Mouse (Mus musculus) ES-Bruce4 (cell line): ENCODE data around the gene Nav3. TPM values are rescaled to one million over a fixed set of nuclear protein-coding genes. Genes with fewer than 3 reads are reported as not detected.

ENCODE experiments used
- H3K27ac ChIP-seq: 2 replicates; pipeline ENCODE4 v1.5.1; 2012; ENCODE audit warnings: low read length, inconsistent platforms; ENCODE audit not compliant: insufficient read depth
- H3K27me3 ChIP-seq: 2 replicates; pipeline ENCODE4 v1.6.1; 2012; ENCODE audit warnings: mild to moderate bottlenecking, low read length, inconsistent platforms; ENCODE audit not compliant: control insufficient read depth, poor library complexity, insufficient read depth, severe bottlenecking
- H3K36me3 ChIP-seq: 2 replicates; pipeline ENCODE4 v1.6.1; 2012; ENCODE audit warnings: inconsistent platforms, mild to moderate bottlenecking, low read length, moderate library complexity; ENCODE audit not compliant: control insufficient read depth, poor library complexity, insufficient read depth, severe bottlenecking
- H3K4me1 ChIP-seq: one replicate; pipeline ENCODE4 v1.8.1; 2011; ENCODE audit warnings: low read length; ENCODE audit not compliant: control insufficient read depth, insufficient read depth
- H3K4me3 ChIP-seq: 2 replicates; pipeline ENCODE4 v1.5.1; 2011; ENCODE audit warnings: low read depth, mild to moderate bottlenecking, low read length
- H3K9ac ChIP-seq: 2 replicates; pipeline ENCODE4 v1.6.1; 2012; ENCODE audit warnings: low read depth, mild to moderate bottlenecking, inconsistent platforms; ENCODE audit not compliant: poor library complexity, severe bottlenecking
- H3K9me3 ChIP-seq: replicated peaks from 2 replicates; pipeline ENCODE4 v1.6.1; 2012; ENCODE audit warnings: mild to moderate bottlenecking, low read length, inconsistent platforms; ENCODE audit not compliant: control insufficient read depth, poor library complexity, insufficient read depth, severe bottlenecking
- CTCF ChIP-seq: IDR thresholded peaks from one replicate; pipeline ENCODE4 v1.8.1; 2011; ENCODE audit warnings: low read depth, low read length
- EP300 ChIP-seq: IDR thresholded peaks from 2 replicates; pipeline ENCODE4 v1.6.1; 2011; ENCODE audit warnings: low read depth, low read length; ENCODE audit not compliant: insufficient read depth
- POLR2A ChIP-seq: IDR thresholded peaks from one replicate; pipeline ENCODE4 v1.8.1; 2011; ENCODE audit warnings: low read length; ENCODE audit not compliant: insufficient read depth
- polyA plus RNA-seq: library from polyadenylated mRNA; stranded (reverse); fragments of >200 nt; gene quantifications from 2 replicates; pipeline ENCODE4 v1.2.4, GENCODE M21; 2011; ENCODE audit warnings: low read depth; ENCODE audit not compliant: missing spikeins, insufficient read depth, insufficient read length

The Nav3 gene
- polyA plus RNA-seq, 1 experiment: 0.36 TPM

- Histone ChIP-seq H3K36me3 (no peaks in the 10 kb centered on the region), H3K27ac (no peak overlapping the region), H3K9me3 (peaks cover 6% of the 10 kb centered on the region; the same call in 1 of the 2 replicates), H3K27me3 (no peaks in the 10 kb centered on the region), H3K4me1 (no peaks in the 10 kb centered on the region), H3K4me3 (no peak overlapping the region), H3K9ac (no peak overlapping the region)
- no peak for TF ChIP-seq CTCF
- no peak for TF ChIP-seq EP300
- no peak for TF ChIP-seq POLR2A
Observed at GRCm38 (mm10) chr10:110313959-110314358, 142.0 kb downstream of the Nav3 start.

GRCm38 (mm10) chr10:110309511-110309910, 146.5 kb downstream of the Nav3 start:
- no peak for TF ChIP-seq CTCF
- TF ChIP-seq POLR2A: no peak
- TF ChIP-seq EP300: no peak
- Histone ChIP-seq H3K36me3 (no peaks in the 10 kb centered on the region), H3K27me3 (no peaks in the 10 kb centered on the region), H3K9ac (no peak overlapping the region), H3K4me3 (no peak overlapping the region), H3K9me3 (peaks cover 6% of the 10 kb centered on the region; the same call in 1 of the 2 replicates), H3K4me1 (no peaks in the 10 kb centered on the region), H3K27ac (no peak overlapping the region)

- Histone ChIP-seq H3K36me3 (no peaks in the 10 kb centered on the region), H3K27me3 (no peaks in the 10 kb centered on the region), H3K27ac (no peak overlapping the region), H3K4me3 (no peak overlapping the region), H3K9me3 (0 out of 2 replicates have a peak, but pooled peaks cover 4% of the 10 kb centered on the region), H3K9ac (no peak overlapping the region), H3K4me1 (no peaks in the 10 kb centered on the region)
- TF ChIP-seq POLR2A (no peak), CTCF (no peak), EP300 (no peak)
Observed at GRCm38 (mm10) chr10:110305609-110306008, 150.4 kb downstream of the Nav3 start.

- Histone ChIP-seq H3K27me3 (no peaks in the 10 kb centered on the region), H3K27ac (no peak overlapping the region), H3K9ac (no peak overlapping the region), H3K4me3 (no peak overlapping the region), H3K36me3 (no peaks in the 10 kb centered on the region), H3K9me3 (no peaks in the 10 kb centered on the region), H3K4me1 (no peaks in the 10 kb centered on the region)
- TF ChIP-seq EP300: no peak
- TF ChIP-seq CTCF: no peak
- TF ChIP-seq POLR2A: no peak
Observed at GRCm38 (mm10) chr10:110290016-110290623, 165.9 kb downstream of the Nav3 start.

GRCm38 (mm10) chr10:110283879-110284278, 172.1 kb downstream of the Nav3 start:
- Histone ChIP-seq H3K9ac (no peak overlapping the region), H3K27me3 (no peaks in the 10 kb centered on the region), H3K4me3 (no peak overlapping the region), H3K4me1 (no peaks in the 10 kb centered on the region), H3K36me3 (no peaks in the 10 kb centered on the region), H3K27ac (no peak overlapping the region), H3K9me3 (no peaks in the 10 kb centered on the region)
- TF ChIP-seq CTCF (no peak), EP300 (no peak), POLR2A (no peak)

GRCm38 (mm10) chr10:110272818-110273217, 183.2 kb downstream of the Nav3 start:
- Histone ChIP-seq H3K4me3 (no peak overlapping the region), H3K36me3 (no peaks in the 10 kb centered on the region), H3K9me3 (no peaks in the 10 kb centered on the region), H3K4me1 (no peaks in the 10 kb centered on the region), H3K27me3 (no peaks in the 10 kb centered on the region), H3K27ac (no peak overlapping the region), H3K9ac (no peak overlapping the region)
- TF ChIP-seq CTCF (no peak), POLR2A (no peak), EP300 (no peak)
